Mouse (Mus musculus): Measurements from ENCODE around the gene Ice1. TPM values are rescaled to one million over a fixed set of nuclear protein-coding genes. Genes with fewer than 3 reads are reported as not detected.

Ice1 gene
- total RNA-seq, 4 experiments from 2014 or later = 59.3 to 70.0 (median 65.4) TPM

DNA sequence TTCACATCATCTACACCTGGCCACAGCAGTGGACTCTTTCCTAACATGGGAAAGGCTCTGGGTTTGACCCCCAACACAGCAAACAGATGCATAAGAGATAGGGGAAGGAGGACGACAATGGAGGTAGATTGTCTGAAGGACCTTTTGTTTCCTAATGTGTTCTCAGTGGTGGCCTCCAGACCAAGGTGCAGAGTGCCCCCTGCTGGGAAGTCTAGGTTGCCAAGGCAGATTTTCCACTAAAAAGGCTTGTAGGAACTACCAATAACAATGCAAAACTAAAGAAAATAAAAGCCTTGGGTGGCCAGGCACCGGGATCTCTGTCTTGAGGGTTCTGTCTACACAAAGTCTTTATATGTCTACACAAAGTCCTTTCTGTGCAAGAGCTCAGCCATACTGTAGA is 54.9 kb downstream of the Ice1 start:
- DNase-seq (ENCODE audit: low spot score in 2 of 2) = peak in 1 of 2 experiments; percentile 67

DNA sequence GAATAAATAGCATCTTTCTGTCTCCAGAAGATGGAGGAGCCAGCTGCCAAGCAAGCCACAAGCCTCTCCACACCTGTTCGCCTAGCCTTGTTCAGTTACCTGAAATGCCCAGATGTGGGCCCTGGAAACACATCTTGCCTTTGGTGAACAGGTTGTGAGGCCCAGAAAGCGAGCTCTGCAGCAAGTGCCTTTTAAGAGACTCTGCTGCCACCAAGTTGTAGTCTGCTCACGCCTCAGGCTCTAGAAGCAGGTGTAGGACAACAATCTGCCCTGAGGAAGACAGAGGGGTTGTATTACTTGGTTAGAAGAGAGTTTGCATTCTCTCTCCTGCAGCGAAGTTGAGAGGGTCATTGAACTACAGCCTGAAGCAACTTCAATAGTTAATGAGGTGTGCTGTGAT is 55.9 kb downstream of the Ice1 start:
- no peak for DNase-seq (ENCODE audit: low spot score in 2 of 2)

DNA sequence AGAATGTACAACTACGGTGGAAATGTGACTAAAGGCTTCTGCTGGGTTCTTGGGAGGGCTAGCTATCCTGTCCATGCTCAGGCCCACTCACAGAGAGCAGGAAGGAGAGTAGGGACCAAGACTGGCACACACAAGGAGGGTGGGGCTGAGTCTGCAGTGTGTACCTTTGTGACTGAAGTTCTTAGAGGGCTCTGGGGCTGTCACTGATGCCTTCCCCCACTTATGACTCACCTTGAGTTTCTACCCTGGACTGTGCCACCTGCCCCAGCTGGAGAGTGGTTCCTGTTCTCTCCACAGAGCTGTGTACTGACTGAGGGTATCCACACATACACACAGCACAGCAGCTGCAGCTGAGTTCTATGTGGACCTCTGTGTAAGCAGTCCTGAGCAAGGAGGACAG is 63.2 kb downstream of the Ice1 start:
- no peak for DNase-seq (ENCODE audit: low spot score in 2 of 2)

DNA sequence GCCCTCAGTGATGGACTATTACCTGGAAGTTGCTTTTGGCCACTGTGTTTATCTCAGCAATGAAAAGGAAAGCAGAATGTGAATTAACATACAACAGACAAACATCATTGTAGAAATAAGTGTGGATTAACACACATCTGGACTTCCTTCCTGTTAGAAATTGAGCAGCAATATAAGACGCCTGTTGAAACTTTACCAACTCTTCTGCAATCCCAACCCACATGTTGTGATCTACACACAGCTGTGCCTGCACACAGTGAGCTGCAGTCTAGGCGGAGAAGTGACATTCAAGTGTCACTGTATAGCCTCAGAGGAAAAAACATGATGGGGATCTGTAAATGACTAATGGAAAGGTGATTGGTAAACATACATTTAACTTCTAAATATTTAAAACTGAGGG is 69.5 kb downstream of the Ice1 start:
- no peak for DNase-seq (ENCODE audit: low spot score in 2 of 2)

DNA sequence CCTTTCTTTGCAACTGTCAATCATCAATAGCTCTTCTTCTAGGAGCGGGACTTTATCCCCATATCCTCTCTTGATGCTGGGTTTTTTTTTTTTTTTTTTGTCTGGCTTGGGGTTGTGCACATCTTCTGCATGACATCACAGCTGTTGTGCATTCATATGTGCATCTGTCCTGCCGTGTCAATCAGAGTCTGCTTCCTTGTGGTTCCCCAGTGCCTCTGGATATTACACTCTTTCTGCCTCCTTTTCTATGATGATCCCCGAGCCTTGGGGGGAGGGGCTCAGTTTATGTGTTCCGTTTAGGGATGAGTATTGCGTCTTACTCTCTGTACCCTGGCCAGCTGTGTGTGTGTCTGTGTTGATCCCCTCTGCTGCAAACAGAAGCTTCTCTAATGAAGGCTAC is 84.0 kb downstream of the Ice1 start:
- DNase-seq (ENCODE audit: low spot score in 2 of 2) = no peak

DNA sequence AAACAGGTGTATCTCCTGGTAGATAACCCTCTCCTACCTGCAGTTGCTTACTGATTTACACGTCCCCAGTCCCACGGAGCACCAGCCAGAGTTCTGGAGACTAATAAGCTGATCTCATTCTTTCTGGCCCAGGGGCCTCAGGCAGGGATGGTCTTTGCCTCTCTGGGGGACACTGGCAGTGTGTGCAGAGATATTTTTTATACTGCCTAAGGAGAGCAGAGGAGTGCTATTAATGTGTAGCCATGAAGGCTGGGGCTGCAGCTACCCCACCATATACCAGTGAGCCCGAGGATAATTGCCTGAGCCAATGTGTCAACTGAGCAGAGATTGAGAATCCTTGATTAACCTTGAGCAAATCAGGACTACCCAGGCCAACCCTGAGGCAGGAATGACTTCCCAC is 90.0 kb downstream of the Ice1 start:
- DNase-seq (ENCODE audit: low spot score in 2 of 2) = no peak

DNA sequence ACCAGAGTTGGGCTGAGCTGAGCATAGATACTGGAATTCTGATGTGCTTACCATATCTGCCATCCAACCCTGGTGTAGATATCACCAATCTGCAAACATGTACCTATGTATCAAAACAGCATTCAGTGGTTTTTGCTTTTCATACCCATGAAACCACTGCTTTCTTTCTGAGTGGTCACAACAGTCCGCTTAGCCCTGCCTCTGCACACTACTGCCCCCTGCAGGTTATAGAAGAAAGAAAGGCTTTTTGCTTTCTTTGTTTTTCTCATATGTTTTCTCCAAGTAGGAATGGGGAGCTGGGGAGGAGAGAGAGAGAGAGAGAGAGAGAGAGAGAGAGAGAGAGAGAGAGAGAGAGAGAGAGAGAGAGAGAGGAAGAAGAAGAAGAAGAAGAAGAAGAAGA is 92.2 kb downstream of the Ice1 start:
- no peak for DNase-seq (ENCODE audit: low spot score in 2 of 2)

DNA sequence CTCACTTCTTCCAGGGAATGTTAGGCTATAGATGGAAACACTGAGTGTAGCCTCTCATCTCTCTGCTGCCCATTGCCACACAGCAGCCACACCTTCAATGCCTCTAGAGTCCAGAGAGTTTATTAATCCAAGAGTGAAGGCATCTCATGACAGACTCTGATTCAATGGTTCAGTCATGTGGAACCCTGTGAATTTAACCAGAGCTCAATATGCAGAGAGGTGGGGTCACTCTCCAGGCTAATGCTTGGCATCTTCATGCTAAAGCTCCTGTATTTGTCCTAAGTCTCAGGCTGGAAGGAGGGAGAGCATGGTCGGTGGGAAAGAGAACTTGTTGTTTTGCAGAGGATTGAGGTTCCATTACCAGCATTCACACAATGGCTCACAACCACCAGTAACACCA is 97.6 kb downstream of the Ice1 start:
- DNase-seq (ENCODE audit: low spot score in 2 of 2) = no peak

DNA sequence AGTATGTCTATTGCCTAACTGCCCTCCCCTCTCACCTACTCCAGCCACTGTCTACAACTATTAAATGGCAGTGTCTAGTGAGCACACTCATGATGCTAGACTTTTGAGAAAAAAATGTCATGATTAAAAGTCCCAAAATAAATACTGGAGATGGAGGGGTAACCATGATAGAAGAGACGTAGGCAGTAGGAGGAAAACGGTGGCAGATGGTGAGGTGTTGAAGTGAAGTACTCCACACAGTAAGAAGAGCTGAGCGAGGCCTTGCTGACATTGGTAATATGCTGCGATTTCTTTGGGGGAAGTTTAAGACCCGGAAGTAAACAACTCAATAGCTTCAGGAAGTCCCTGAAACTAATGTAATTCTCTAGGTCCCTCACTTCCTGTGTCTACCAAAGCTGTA is 104.0 kb downstream of the Ice1 start:
- no peak for DNase-seq (ENCODE audit: low spot score in 2 of 2)

DNA sequence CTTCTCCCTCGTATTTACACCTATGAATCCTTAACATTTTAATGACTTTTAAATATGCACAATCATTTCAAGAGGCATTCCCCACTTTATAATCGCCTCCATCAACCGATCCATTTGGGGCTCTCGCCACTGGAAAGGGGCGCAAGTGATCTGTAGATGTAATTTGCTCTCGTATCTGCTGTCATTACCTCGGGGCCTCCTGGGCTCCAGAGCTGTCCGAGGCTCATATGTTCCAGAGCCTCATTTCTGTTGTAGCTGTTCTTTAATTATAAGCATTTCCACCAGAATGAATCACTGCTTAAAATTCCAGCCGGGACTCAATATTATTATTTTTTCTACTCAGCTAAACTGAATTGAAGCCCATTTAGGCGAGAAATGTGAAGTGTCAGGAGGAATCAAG is 104.7 kb downstream of the Ice1 start:
- DNase-seq (ENCODE audit: low spot score in 2 of 2) = no peak

DNA sequence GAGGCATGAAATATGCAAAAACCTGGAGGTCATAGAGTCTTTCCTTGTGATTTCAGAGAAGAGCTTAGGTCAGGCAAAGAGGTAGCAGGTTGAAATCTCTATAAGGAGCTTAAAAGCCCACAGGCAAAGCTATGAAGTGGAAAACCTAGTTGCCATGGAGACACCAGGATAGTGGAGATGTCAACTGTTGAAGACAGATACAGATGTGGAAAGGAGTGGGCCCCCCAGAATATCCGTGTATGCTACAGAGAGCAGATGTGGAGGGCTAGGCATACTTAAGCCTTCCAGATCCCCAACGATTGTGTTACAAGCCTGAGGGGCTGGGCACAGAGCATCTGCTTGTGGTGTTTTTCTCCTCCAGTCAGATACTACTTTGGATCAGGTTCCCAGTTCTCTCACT is 119.8 kb downstream of the Ice1 start:
- DNase-seq (ENCODE audit: low spot score in 2 of 2) = no peak

DNA sequence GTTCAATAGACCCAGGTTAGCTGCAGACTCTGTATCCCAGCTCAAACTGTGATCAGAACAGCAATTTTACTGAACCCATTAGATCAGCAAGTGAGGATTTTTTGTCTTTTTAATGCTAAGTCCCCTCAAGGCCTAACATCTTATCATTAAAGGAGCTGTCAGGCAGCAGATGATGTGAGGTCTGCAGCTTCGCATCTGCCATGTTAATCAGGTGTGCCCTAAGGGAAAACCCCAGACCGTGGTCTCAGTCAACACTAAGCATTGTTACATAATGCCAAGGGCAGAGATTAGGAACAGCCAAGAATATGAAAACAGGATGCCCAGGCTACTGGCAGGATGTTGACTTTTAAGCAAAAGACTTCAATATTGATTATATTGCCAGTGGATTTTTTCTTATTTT is 122.4 kb downstream of the Ice1 start:
- no peak for DNase-seq (ENCODE audit: low spot score in 2 of 2)

DNA sequence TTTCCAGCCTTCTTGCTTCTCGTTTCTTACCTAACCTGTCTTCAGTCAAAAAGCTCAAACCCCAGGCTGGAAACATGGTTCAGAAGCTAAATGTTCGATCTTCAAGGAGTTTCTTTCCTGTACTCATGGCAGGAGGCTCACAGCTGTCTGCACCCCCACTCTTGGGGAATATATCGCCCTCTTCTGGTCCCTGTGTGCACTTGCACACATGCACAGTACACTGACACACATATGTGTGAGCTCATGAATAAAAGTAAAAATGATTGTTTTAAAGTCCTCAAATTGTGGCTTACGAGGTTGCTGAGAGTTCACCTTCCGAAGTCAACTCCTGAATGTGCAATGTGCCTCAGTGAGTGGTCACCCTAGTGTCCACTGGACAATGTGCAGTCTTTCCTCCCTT is 127.2 kb downstream of the Ice1 start:
- DNase-seq (ENCODE audit: low spot score in 2 of 2) = no peak

DNA sequence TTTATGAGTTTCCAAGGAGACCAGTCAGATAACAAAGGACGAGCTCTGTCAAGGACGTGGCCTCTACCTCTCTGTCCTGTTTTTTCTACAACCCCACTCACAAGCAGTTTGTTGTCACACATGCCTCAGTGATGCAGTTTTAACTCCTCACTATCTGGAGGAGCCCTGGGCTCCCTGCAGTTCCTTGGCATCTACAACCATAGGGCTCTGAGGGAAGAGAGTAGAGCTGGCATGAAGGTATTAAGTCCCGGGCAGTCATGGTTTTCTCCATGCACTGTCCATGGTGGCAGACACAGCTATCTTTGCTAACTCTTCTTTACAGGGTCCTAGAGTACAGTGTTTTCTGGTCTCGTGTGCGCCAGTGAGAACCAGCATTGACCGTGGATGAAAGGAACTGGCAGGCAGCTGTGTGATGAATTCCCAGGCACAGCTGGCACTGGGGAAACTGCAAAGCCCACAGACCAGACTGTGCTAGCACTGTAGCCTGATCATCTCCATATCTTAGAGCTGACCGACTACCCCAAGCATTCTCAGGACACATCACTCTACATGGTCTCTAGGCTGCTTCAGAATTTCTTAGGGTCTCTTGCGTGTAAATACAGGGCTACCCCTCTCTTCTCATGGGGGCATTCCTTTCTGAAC is 127.9 kb downstream of the Ice1 start:
- DNase-seq (ENCODE audit: low spot score in 2 of 2) = no peak

DNA sequence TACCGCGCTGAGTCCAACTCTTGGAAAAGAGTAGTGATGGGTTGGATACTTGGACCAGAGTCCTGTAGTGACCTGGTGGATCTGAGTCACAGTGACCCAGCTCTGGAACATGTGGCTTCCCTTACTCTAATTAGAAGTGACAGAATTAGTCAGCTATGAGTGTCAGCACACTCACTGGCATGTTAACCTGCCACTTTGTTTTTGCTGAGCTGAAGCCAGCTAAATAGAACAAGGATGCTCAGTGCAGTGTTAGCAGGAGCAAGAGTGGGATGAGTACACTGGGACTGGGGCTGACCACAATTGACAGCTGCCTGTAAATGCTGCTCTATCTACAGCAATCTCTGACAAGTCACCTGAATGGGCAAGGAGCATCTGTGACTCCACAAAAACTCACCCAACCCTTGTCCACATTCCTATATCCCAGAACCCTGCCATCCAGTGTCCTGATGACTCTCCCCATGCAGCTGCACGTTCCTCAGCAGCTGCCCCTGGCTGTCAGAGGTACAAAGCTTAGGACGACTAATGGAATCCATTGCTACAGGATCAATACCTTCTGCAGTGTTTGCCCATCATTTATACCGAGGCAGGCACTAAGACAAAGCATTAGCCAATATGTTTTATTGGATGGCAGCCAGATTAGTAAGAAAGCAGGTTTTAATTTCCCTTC is 128.6 kb downstream of the Ice1 start:
- no peak for DNase-seq (ENCODE audit: low spot score in 2 of 2)

Other genes starting within 250 kb of the Ice1 start
- gene Adamts16, start 204.2 kb upstream of the Ice1 start, total RNA-seq (2022) = 1 to 10 TPM; 2.4 to 2.8 (median 2.7) TPM

All from layer of hippocampus, adult 8-10 months (tissue).